Mouse (Mus musculus): ENCODE measurements around the gene Pacrg.

The Pacrg gene

DNA sequence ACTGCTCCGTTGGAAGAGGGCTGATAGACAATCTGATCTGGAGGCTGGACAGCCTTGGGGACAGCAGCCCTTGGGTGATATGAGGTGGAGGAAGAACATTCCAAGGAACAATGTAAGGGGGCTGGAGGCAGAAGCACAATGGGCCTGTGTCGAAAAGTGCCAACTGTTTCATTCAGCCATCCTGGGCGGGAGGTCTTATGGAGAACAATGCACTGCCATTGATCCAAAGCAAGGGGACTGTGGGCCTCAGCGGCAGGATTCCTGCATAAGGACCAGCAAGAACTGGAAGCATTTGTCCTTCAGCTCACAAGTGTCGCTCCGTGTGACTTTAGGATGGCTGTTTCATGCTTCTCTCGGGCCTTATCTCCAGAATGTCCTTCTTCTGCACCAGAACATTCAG, 465.8 kb downstream of the Pacrg start:
- no peak for DNase-seq (ENCODE audit: low spot score in 2 of 2)

DNA sequence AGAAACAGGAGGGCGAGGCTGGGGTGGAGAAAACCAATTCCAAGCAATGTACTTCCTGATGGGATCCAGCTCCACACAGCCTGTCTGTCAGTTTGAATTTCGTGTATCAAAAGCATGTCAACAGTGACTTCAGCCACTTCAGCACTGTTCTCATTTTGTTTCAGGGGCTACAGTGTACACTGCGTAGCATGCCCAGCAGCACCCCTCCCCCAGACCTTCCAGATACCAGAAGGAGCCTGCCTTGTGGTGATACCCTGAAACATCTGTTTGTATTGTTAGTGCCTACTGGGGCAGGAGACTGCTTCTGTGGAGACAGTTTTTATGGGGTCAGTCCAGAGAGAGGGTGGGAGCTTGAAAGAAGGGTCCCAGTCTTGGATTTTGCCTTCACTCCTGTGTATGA, 466.4 kb downstream of the Pacrg start:
- DNase-seq (ENCODE audit: low spot score in 2 of 2) = no peak

DNA sequence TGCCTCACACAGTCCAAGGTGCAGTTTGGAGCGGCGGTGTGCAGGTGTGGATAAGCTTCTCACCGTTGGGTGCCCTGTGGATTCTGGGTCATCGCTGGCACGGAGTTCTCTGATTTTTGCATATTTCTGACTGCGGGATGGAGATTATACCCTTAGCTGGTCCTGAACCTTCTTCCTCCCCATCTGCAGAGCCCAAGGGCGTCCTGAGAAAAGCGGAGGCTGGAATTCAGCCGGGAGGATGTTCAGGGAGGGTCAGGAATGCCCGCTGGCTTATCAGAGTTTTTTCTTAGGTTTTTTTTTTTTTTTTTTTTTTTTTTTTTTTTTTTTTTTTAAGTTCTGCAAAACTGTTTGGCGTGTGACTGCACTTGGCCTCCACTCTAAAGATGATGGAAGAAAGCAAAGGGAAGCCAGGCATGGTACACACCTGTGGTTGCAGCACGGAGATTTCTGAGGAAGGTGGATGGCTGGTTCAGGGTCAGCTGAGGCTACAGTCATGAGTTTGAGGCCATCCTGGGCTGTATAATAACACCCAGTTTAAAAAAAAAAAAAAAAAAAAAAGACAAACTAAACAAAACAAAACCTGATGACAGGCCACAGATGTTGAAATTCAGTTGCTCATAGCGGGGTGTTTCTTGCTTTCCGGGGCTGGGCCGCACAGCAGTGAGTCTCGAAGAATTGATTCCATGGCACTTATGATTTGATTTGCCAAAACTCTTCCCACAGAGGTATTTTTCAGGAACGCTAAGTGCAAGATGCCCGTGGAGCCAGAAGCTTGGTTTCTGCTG, 467.9 kb downstream of the Pacrg start:
- DNase-seq (ENCODE audit: low spot score in 2 of 2) = no peak

DNA sequence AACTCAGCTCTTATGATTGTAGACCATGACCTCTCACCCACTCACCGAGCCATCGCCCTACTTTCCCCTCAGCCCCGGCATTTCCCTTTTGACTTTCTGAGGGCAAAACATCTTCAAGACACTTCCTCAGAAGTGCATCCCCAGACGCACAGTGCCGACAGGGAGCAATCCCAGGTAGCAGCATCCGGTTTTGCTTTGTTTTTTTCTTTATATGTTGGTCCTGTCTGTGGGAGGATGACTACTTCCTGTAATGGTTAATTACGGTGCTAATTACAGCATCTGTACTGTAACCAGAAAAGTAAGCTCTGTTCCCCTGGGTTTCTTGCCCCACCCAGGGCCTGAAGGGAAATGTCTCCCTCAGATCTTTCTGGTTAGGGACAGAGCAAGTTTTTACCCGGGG, 468.6 kb downstream of the Pacrg start:
- DNase-seq (ENCODE audit: low spot score in 2 of 2) = no peak

DNA sequence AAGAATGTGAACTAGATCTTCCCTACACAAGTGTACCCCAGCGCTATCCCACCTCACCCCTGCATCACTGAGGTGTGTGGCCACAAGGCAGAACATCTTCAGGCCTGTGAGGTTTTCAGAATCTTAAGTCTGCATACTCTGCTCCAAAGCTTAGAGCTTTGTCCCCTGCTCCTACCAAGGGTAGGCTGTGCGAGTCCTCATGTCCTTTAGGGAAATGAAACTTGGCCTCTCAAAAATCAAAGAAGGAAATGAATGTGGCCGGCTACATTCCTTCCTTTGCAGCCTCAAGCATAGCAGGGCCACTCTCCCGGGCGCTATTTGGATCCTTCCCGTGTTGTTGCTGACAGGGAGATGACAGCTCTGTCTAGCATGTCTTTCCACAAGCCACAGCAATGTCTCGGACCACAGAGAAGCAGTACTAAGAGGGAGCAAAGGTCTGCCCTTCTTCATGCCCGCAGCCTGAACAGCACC, 469.4 kb downstream of the Pacrg start:
- DNase-seq (ENCODE audit: low spot score in 2 of 2) = no peak

DNA sequence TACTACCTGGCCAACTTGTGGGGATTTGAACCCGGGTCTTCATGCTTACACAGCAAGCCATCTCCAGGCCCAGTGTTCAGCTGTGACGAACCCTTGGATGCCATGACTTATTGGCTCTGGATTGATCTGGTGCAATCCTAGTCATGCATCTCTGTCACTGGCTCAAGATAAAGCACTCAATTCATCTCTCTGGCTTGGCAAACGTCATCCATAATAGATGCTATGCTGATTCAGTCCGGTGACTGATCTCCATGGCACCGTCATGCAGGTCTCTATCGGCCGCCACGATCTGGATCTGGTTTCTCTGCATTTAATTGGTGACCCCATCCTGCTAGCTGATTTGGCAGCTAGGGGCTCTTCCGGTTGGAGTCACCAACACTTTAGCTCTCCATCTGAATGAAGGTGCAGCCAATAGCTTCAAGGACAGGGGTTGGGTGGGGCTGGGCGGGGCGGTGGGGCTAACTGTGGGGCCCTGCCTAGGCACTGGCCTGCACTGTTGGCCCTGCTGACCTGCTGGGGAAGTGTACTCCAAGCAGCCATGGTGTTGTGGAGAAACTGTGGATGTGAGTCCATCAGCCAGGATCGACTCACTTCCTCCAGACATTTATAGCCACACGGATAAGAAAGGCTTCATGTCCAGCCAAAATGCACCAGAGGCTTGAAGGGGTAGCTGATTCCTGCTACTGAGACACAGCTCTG, 470.0 kb downstream of the Pacrg start:
- DNase-seq (ENCODE audit: low spot score in 2 of 2) = no peak

DNA sequence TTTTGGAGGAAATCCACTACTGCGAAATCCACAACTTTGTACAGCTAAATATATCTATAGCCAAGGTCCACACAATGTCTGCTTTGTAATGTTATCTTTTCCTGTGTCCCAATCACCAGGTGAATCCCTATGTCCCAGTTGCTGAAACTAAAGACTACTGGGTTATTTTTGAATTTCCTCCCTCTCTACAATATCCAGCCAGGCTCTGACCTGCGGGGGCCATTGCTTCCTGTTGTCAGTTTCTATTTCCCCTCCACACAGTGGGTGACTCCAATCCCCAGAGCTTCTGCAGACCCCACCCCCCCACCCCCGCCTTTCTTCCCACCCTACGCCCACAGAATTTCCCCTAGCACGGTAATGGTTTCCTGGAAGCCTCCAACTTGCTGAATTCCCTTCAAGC, 473.1 kb downstream of the Pacrg start:
- DNase-seq (ENCODE audit: low spot score in 2 of 2) = no peak

DNA sequence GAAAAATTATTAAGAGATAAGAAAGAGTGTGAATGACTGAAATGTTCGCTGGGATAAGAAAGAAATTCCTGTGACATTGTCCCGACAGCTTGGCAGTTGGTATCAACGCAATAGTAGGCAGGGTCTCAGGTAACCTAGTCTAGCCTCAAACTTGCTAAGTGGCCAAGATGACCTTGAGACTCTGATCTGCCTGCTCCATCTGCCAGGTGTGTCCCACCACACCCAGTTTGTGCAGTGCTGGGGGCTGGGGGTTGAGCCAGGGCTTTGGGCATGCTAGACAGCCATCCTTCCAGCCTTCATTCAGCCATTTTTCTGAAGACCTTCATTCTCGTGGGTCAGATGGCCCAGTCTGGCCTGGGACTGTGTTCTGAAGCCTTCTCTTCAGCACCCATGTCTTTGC, 473.5 kb downstream of the Pacrg start:
- DNase-seq (ENCODE audit: low spot score in 2 of 2) = no peak

DNA sequence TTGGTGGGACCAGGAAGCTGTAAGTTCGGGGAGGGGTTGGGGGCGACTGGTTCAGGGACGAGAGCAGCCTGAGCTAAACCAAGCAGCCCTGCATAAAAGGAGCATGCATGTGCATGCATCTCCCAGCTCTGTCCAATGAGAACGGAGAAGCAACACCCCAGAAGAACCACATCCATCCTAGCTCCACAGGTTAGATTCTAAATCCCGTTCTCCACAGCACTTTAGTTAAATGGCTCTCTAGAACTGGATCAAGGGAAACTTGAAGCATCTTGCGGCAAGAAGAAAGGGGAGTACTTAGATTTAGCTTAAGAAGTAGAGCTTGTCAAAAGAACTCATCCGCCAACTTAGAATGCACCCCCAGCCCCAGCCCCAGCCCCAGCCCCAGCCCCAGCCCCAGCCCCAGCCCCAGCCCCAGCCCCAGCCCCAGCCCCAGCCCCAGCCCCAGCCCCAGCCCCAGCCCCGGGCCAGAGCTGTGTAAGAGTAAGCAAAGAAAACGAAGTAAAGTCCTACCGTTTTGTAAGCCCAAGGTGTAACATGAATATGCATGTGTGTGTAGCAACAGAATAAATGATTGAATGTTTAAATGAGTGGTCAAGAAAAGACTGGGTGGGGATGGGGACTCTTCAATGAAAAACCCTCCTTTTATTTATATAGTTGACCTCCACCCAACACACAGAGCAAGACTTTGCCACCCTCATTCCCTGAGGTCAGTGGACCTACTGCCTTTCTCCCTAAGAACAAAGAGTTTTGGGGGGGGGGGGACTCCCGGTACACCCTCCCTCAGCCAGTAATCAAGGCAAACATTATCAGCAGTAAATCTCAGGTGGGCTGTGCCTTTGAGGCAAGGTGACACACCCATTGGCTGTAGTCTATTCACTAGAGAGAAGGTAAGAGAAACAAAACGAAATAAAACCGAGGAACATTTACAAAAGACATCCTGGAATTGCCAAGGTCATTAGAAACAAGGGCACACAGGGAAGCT, 474.3 kb downstream of the Pacrg start:
- DNase-seq (ENCODE audit: low spot score in 2 of 2) = no peak

DNA sequence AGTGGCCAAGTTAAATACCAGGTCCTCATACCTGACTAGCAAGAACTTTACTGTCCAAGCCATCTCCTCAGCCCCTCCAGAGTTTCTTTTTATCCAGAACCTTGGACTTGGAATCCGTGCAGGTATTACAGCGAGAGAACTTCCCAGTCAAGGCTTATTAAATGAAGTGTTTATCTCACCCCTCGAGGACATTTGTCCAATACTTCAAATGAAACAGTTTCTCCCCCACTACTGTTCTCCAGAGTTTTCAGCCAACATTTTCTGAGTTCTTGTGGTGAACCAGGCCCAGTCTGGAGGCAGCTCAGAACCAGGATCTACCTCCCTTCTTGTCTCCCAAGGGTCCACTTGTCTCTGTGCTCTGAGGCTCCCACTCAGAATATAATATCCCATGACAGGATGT, 477.0 kb downstream of the Pacrg start:
- no peak for DNase-seq (ENCODE audit: low spot score in 2 of 2)

DNA sequence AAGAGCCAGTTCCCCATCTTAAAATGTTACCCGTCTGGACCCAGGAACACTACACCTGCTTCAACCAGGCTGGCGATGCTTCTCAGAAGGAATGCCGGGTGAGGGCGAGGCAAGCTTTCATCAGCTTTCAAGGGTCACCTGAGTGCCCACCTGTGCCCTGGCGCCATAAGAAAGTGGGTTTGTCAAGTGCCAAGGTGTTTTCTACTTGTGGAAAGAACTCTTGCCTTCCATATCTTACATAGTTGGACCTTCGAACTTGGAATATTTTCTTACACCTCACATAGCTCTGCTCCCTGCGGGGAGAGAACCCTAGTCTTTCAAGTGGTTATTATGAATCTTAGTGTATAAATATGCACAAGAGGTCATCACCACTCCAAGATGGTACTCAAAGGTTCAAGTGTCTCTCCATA, 478.2 kb downstream of the Pacrg start:
- no peak for DNase-seq (ENCODE audit: low spot score in 2 of 2)

DNA sequence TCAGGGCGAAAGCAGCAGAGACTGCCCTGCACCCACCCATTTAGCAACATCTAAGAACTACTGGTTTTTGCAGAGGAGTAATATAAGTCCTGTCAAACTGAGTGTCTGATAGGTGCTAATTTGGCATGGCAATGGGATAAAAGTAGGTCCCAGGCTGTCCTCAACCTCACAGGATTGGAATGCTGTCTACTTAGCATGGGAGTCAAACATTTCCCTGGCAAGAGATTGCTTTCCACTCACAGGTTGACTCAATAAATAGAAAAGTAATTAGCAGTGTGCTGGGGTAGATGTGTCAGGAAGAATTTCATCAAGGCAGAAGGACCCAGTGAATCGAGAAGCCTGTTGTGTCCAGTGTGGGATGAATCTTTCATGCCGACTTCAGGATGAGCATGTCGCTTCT, 479.4 kb downstream of the Pacrg start:
- no peak for DNase-seq (ENCODE audit: low spot score in 2 of 2)

DNA sequence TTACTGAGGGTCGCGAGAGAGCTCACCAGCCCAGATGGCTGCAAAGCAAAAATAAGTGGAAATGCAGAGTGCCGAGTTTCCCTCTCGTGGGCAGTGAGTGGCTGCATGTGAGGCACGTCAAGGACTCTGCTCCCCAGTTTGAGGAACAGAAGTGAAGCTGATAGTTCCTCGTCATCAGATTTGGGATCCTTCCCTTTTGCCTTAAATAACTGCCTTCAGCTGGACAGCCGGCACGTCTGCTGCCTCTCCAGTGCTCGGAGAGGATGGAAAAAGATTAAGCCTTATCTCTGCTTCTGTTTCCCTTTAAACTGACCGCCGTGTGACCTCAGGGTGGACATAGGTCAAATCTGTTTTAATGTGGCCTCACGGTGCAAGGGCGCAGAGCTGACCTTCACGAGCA, 480.6 kb downstream of the Pacrg start:
- no peak for DNase-seq (ENCODE audit: low spot score in 2 of 2)

DNA sequence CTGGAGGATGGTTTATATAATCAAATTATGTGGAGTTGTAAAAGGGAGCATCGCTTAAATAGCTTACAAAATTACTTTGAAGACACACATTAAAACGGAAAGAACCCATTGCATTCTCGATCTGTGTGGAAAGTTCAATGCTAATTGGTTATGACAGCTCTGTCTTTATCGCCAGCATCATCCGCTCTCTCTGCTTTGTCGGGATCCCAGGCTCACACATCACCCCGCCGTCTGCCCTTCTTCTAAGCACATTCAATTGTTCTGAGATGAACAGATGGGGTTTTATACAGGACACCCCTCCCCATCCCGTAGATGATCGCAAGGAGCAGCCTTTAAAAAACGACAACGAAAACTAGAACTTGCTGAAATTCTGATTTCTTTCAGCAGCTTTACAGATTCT, 482.8 kb downstream of the Pacrg start:
- DNase-seq (ENCODE audit: low spot score in 2 of 2) = no peak

DNA sequence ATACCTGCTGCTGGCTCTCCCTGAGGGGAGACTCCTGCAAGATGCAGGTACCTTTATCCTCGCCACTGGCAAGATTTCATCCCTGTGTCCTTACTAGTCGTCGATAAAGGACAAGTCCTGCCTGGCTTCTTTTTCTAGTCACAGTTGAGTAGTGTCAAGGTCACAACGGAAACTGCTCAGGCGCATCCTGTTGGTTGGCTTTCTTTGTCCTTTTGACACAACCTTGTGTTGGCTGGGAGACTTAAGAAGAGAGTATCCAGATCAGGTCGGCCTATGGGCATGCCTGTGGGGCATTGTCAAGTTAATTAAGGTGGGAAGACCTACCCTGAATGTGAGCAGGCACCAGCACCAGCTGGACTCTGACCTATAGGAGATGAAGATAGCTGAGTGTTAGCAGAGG, 483.8 kb downstream of the Pacrg start:
- no peak for DNase-seq (ENCODE audit: low spot score in 2 of 2)

DNA sequence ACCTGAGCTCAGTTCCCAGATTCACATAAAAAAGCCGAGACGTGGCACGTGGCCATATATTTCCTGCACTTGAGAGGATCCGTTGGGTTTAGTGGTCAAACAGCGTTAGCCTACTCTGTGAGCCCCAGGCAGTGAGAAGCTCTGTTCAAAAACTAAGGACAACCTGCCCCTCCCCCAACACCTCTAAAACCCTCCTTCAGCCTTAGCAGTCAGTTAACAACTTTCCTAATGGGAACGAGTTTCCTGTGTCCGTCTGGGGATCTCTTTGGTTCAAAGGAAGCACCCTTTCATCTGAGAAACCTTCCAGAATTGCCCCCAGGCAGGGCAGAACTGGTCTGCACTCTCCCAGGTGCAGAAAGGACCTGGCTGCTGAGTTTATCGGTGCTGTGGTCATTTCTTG, 484.4 kb downstream of the Pacrg start:
- DNase-seq (ENCODE audit: low spot score in 2 of 2) = no peak
